Mouse (Mus musculus) kidney, postnatal 14 days (tissue): ENCODE results near the gene Klk8.

ENCODE experiments used
- DNase-seq: peaks from one replicate; pipeline ENCODE4 v3.0.0; 2022; ENCODE audit warnings: mixed read lengths

The Klk8 gene

GRCm38 (mm10) chr7:43797333-43797769, at the start of gene Klk8:
Klk8 (plus strand) TSS chr7:43797577.
- peak; percentile 36 for DNase-seq

GRCm38 (mm10) chr7:43747788-43748187, 49.6 kb upstream of the Klk8 start:
- peak; percentile 12 for DNase-seq

DNA sequence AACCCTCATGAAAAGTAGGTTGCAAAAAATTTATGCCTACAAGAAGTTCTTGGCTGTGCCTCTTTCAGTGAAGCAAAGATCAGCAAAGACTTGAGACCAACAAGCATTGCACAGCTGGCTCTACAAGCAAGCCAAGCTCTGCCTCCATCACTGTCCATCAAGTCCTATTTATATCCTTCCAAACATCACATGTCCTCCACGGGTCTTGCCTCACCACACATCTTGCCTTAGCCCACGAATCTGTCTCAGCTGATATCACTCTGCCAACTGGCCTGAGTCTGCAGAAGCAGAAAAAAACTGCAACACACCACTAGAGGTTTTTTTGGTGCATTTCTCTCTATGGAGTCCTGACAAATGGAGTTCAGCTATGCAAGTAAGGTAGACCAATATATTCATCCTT, 44.6 kb upstream of the Klk8 start:
- DNase-seq = no peak

GRCm38 (mm10) chr7:43766484-43766883, 30.9 kb upstream of the Klk8 start:
- no peak for DNase-seq

DNA sequence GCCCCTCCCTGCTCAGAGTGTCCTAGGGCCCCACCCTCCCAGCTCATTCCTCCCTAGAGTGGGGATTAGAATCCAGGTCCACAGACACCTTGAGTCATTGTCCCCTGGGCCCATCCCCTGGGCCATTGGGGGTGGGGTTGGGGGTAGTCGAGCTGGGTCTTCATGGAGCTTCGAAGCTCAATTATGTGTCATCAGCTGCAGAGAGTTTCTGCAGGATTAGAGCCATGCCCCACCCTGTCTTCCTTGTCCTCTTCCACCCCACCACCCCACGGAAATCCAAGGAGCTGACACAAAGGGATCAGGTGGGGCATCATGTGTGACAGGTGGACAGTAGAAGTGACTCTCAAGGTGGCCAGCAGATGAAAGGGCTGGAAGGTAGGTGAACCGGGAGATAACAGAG, 28.8 kb upstream of the Klk8 start, which contains the start of gene Klk12:
Klk12 (plus strand) TSS at position 301 of the 400 bp plus-strand sequence.
- no peak for DNase-seq

DNA sequence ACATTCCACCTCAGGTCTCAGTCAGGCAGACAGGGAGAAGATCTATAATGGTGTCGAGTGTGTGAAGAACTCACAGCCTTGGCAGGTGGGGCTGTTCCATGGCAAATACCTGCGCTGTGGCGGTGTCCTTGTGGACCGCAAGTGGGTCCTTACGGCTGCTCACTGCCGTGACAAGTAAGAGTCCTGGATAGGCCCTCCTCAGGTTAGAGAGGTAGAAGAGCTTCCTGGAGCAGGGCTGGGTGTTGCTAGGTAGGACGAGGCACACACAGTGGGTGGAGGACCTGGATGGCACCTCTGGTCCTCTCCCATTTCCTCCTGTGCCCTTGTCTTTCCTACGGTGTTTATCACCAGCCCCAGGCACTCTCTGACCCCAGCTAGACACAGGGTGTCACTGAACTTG, 27.7 kb upstream of the Klk8 start:
- no peak for DNase-seq

GRCm38 (mm10) chr7:43770701-43771100, 26.7 kb upstream of the Klk8 start:
- DNase-seq = no peak

DNA sequence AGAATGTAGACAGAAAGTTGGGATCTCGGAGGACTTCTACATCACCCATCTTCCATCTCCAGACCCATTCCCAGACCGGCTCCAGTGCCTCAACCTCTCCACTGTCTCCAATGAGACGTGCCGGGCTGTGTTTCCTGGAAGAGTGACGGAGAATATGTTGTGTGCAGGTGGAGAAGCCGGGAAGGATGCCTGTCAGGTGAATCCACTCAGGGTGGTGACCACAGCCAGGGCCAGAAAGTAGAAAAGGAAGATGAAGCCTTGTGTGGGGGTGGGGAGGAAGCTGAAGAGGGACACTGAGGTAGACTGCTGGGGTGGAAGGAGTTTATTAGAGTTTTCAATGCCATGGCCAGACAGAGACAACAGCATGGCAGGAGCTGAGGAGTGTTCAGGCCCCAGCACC, 25.5 kb upstream of the Klk8 start:
- DNase-seq = no peak

DNA sequence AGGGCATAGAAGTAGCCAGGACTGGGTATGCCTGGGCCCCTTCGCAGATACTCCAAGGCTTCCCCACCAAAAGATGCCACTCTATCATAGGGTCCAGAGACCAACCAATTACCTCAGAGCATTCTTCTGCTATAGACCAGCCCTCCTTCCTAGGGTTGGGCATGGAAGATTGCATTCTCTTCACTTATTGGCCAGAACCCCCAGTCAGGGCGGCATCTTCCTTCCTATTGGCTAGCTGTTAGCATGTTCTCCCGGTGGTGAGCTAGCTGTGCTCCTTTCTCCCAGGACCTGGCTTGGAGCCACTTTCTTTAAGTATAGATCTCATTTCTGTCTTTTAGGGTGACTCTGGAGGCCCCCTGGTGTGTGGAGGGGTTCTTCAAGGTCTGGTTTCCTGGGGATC, 24.5 kb upstream of the Klk8 start:
- no peak for DNase-seq

- no peak for DNase-seq
Observed at GRCm38 (mm10) chr7:43774364-43774763, 23.0 kb upstream of the Klk8 start, which contains the start of gene Klk11. Klk11 (plus strand) TSS chr7:43774604.

DNA sequence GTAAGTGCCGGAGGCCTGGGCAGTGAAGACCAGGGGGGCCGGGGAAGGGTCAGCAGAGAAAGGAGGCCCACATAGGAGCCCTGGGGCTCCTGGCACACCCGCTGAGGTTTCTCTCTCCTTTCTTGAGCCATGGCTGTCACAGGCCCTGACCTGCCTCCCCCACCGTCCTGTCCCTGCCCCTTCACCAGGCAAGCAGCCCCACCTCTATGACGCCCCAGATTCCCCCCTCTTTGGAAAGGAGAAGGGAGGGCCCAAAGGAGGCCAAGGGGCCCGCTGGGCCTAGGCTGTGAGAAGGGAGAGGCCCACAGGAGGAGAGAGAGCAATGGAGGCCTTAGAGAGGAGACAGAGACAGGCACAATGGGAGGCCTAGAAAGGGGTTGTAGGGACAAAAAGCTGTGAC, 22.6 kb upstream of the Klk8 start:
- DNase-seq = no peak

GRCm38 (mm10) chr7:43775311-43776057, 21.9 kb upstream of the Klk8 start:
- no peak for DNase-seq

DNA sequence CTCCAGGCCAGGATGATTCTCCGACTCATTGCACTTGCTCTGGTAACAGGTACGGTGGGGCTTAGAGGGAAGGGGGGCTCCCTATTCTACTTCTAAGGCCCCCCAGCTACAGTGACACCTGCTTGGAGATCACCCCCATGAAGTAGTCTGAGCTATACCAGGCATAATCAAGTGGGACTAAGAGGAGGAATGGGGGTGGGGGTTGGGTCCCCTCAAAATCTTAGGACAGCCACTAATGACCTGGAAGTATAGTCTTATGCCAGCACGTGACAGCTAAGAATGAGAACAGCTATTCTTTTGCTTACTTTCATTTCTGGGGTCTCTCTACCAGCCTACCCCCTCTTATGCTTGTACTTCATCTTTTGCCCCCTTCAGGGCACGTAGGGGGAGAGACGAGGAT, 20.9 kb upstream of the Klk8 start:
- no peak for DNase-seq

- DNase-seq = no peak
Observed at GRCm38 (mm10) chr7:43777423-43777822, 20.0 kb upstream of the Klk8 start.

- no peak for DNase-seq
Observed at GRCm38 (mm10) chr7:43778176-43778970, 19.0 kb upstream of the Klk8 start.

DNA sequence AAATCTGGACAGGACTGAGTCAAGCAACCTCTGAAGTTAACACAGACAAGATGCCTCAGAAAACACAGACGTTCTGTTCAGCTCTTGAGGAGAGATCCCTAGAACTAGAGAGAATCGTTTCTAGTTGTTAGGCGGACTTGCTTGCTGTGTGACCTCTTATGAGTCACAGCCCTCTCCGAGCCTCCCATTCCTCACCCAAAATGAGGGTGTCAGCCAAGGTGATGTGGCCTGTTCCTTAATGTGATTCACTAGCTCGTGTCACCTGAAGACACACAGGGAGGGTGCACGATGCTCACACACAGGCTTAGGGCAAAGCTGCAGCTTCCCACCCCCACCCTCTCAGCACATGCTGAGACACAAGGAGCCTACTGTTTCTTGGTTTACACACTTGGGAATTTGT, 17.1 kb upstream of the Klk8 start:
- DNase-seq = no peak

DNA sequence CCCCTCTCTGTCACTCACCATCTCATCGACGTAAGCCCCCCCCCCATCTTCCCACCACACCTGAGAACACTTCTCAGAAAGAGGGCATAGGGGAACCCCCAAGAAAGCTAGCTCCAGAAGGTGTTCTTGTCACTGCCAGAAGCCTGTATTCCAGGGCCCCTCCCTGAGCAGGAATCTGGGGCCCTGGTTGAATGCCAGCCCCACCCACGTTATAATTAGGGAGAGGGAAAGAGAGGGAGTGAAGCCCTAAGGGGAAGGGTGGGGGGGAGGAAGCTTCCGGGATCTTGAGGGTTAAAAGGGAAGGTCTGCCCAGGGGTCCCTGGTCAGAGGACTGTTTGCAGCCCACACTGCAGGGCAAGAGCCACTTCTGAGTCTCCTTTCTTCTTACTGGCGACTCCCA, 16.6 kb upstream of the Klk8 start, which contains the start of gene Klk10:
Klk10 (plus strand) TSS at position 290 of the 400 bp plus-strand sequence.
- DNase-seq = no peak

GRCm38 (mm10) chr7:43781541-43781940, 15.8 kb upstream of the Klk8 start:
- DNase-seq = no peak

DNA sequence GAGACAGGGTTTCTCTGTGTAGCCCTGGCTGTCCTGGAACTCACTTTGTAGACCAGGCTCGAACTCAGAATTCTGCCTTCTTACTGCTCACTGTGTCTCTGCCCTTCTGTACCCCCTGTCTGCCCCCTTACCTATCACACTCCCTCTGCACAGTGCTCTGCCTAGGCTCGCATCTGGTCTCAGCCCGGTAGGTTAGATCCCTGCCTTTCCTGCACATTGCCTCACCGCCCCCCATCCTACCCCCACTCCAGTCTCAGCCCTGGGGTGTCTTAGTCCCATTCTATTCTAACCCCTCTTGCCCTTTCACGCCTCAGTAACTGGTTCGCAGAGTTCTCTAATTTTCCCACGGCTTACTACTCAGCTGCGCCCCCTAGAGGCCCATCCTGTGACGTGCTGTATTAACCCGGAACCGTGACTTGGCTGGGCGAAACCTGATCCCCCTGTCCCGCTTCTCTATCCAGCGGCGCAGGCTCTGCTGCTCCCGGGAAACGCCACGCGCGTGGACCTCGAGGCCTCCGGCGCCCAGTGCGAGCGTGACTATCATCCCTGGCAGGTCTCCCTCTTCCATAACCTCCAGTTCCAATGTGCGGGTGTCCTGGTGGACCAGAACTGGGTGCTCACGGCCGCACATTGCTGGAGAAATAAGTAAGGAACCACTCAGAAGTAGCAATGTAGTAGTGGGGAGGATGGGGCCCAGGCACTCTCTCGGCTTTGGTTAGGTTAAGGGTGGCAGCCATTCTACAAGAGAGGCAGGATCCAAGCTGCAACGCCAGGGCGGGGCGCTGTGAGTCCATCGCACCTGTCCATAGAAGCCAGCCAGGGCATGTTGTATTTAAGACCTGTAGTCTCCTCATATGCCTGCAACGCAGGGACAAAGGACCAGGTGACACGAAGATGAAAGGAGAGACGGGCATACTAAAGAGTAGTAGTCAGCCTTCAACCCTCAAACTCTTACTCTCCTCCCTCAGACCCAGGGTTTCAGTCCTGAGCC, 14.8 kb upstream of the Klk8 start:
- peak; percentile 83 for DNase-seq

GRCm38 (mm10) chr7:43785286-43785685, 12.1 kb upstream of the Klk8 start:
- peak; percentile 35 for DNase-seq

- DNase-seq = no peak
Observed at GRCm38 (mm10) chr7:43788096-43788495, 9.3 kb upstream of the Klk8 start.

- no peak for DNase-seq
Observed at GRCm38 (mm10) chr7:43789295-43789694, 8.1 kb upstream of the Klk8 start.

DNA sequence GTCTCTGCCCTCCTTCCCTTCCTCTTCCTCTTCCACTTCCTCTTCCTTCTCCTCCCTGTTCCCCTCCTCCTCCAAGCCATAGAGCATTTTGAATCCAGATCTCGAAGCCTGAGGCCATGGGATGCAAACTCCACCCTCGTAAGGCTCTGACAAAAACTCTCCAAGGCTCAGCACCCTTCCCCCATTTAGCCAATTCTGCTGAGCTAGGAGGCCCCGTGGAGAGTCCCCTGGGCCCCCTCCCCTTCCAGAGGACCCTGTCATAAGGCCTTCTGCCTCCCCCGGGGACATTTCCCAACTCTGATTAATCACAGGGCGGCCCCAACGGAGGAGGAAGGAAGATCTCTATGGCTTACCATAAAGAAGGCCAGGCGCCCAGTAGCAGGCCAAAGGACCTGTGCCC, 5.8 kb upstream of the Klk8 start, which contains the start of gene Klk9:
Klk9 (plus strand) TSS at position 301 of the 400 bp plus-strand sequence.
- DNase-seq = no peak
